Mouse (Mus musculus): ENCODE data around the gene Gm4187. TPM values are rescaled to one million over a fixed set of nuclear protein-coding genes. Genes with fewer than 3 reads are reported as not detected.
"Not testable (repeated sequence)": the region's sequence is repeated elsewhere in the genome, so short reads cannot be mapped to it uniquely, and the experiment has no call there.

Gene Gm4187
- not detected in 2 replicates for polyA plus RNA-seq (2011; ENCODE audit: insufficient read depth, insufficient read length, low read depth, missing spikeins)

GRCm38 (mm10) chr7:22329617-22330016 lies at the start of gene Gm4187:
Gene Gm4187, minus strand, starts transcription at chr7:22329717.
- H3K9ac ChIP-seq (ENCODE audit: low read depth, poor library complexity, severe bottlenecking); H3K36me3 ChIP-seq (ENCODE audit: control insufficient read depth, insufficient read depth, low read length, poor library complexity, severe bottlenecking); H3K4me1 ChIP-seq (ENCODE audit: control insufficient read depth, insufficient read depth, low read length); H3K4me3 ChIP-seq (ENCODE audit: low read depth, low read length); H3K27ac ChIP-seq (ENCODE audit: insufficient read depth, low read length); H3K27me3 ChIP-seq (ENCODE audit: control insufficient read depth, insufficient read depth, low read length, poor library complexity, severe bottlenecking); H3K9me3 ChIP-seq (replicated peaks; ENCODE audit: control insufficient read depth, insufficient read depth, low read length, poor library complexity, severe bottlenecking): not testable (repeated sequence)

- not testable (repeated sequence) for H3K4me1 ChIP-seq (ENCODE audit: control insufficient read depth, insufficient read depth, low read length); H3K36me3 ChIP-seq (ENCODE audit: control insufficient read depth, insufficient read depth, low read length, poor library complexity, severe bottlenecking); H3K9me3 ChIP-seq (replicated peaks; ENCODE audit: control insufficient read depth, insufficient read depth, low read length, poor library complexity, severe bottlenecking); H3K9ac ChIP-seq (ENCODE audit: low read depth, poor library complexity, severe bottlenecking); H3K27me3 ChIP-seq (ENCODE audit: control insufficient read depth, insufficient read depth, low read length, poor library complexity, severe bottlenecking); H3K4me3 ChIP-seq (ENCODE audit: low read depth, low read length); H3K27ac ChIP-seq (ENCODE audit: insufficient read depth, low read length)
Measured at GRCm38 (mm10) chr7:22370939-22371338, 41.4 kb upstream of the Gm4187 start, which contains the start of gene Gm8660. Gene Gm8660, minus strand, starts transcription at chr7:22371039.

Other genes with a start within 250 kb of the Gm4187 start
- not detected in 2 replicates for gene Gm16451, start 211.5 kb downstream of the Gm4187 start, polyA plus RNA-seq (2011; ENCODE audit: insufficient read depth, insufficient read length, low read depth, missing spikeins)
- not detected in 2 replicates for gene Gm10666, start 195.0 kb downstream of the Gm4187 start, polyA plus RNA-seq (2011; ENCODE audit: insufficient read depth, insufficient read length, low read depth, missing spikeins)
- gene Vmn1r142, start 165.7 kb downstream of the Gm4187 start, polyA plus RNA-seq (2011; ENCODE audit: insufficient read depth, insufficient read length, low read depth, missing spikeins) = not detected in 2 replicates
- not detected in 2 replicates for gene Vmn1r143, start 140.3 kb downstream of the Gm4187 start, polyA plus RNA-seq (2011; ENCODE audit: insufficient read depth, insufficient read length, low read depth, missing spikeins)
- gene Gm8653, start 128.5 kb downstream of the Gm4187 start, polyA plus RNA-seq (2011; ENCODE audit: insufficient read depth, insufficient read length, low read depth, missing spikeins) = not detected in 2 replicates
- gene Gm8453, start 100.2 kb downstream of the Gm4187 start, polyA plus RNA-seq (2011; ENCODE audit: insufficient read depth, insufficient read length, low read depth, missing spikeins) = not detected in 2 replicates
- not detected in 2 replicates for gene Gm8660, start 41.3 kb upstream of the Gm4187 start, polyA plus RNA-seq (2011; ENCODE audit: insufficient read depth, insufficient read length, low read depth, missing spikeins)
- not detected in 2 replicates for gene Vmn1r148, start 83.9 kb upstream of the Gm4187 start, polyA plus RNA-seq (2011; ENCODE audit: insufficient read depth, insufficient read length, low read depth, missing spikeins)
- not detected in 2 replicates for gene Vmn1r149, start 108.5 kb upstream of the Gm4187 start, polyA plus RNA-seq (2011; ENCODE audit: insufficient read depth, insufficient read length, low read depth, missing spikeins)
- not detected in 2 replicates for gene Gm10665, start 134.4 kb upstream of the Gm4187 start, polyA plus RNA-seq (2011; ENCODE audit: insufficient read depth, insufficient read length, low read depth, missing spikeins)
- gene Vmn1r151, start 170.0 kb upstream of the Gm4187 start, polyA plus RNA-seq (2011; ENCODE audit: insufficient read depth, insufficient read length, low read depth, missing spikeins) = not detected in 2 replicates
- gene Vmn1r152, start 193.2 kb upstream of the Gm4187 start, polyA plus RNA-seq (2011; ENCODE audit: insufficient read depth, insufficient read length, low read depth, missing spikeins) = not detected in 2 replicates
- gene Gm8677, start 205.2 kb upstream of the Gm4187 start, polyA plus RNA-seq (2011; ENCODE audit: insufficient read depth, insufficient read length, low read depth, missing spikeins) = not detected in 2 replicates
- not detected in 2 replicates for gene Gm4201, start 235.6 kb upstream of the Gm4187 start, polyA plus RNA-seq (2011; ENCODE audit: insufficient read depth, insufficient read length, low read depth, missing spikeins)